Comparison of ENCODE assay signal across 8 mouse cellular contexts in the genomic region with DNA sequence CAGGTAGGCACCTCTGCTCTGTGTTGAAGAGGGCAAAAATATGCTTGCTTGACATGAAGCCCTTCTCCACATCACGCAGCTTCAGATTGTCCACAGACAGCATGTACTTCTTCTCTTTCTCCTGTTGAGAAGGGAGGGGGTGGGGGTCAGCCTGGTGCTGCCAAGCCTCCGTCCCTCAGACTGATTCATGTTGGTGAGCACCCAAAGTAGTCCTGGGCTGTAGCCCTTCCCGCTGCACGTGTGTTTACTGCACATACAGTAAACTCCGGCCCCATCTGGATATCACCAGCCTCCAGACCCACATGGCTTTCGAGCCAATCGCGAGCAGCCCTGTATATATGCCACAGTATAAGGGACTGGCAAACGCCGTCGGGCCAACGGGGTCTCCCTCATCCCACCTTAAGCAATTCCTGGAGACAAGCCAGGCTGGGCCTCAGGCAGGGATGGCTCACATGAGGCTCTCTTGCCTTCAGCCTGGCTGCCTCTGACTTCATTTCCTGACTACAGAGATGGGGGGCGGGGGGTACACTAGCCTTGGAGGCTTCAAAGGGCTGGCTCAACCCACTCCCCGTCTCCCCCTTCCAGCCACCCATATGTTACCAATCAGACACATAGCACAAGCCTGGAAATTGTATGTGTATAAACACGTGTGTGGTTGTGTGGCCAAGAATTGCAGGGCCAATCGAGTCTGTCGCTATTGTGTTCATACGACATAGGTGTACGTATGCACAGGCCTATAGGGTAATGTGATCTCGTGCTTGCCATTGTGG. TPM values are rescaled to one million over a fixed set of nuclear protein-coding genes. Genes with fewer than 3 reads are reported as not detected.
DNase-seq lines count a peak whose midpoint lies in the region; ATAC-seq and TF ChIP-seq lines count a peak whose summit lies in the region.

No protein-coding gene starts in this region.

- WGBS in liver, postnatal 0 days (ENCODE audit: insufficient replicate concordance), result 71% methylated on average over 20 of the region's 20 CpGs
- 59% methylated on average over 20 of the region's 20 CpGs for WGBS in heart, embryonic 15.5 days

- TF ChIP-seq EP300 in liver, postnatal 0 days (IDR thresholded peaks at IDR 0.05; ENCODE audit: low read depth), result no peak

- H3K9me3 ChIP-seq in liver, postnatal 0 days (ENCODE audit: low read length), result no peaks in the 10 kb centered on the region
- H3K9me3 ChIP-seq in heart, embryonic 15.5 days (replicated peaks), result no peaks in the 10 kb centered on the region

- peak; percentile 39 for DNase-seq in cerebellum, adult 11-12 months
- DNase-seq in cerebellum, adult 9-10 months, result no peak
- DNase-seq in liver, result peak; percentile 35
- DNase-seq in liver, postnatal 0 days, result no peak
- peak; percentile 69 for DNase-seq in mesoderm, embryonic 11.5 days (ENCODE audit: low read depth, low spot score)
- no peak for DNase-seq in thymus, postnatal 14 days

- no peak overlapping the region for H3K27ac ChIP-seq in liver, postnatal 0 days (ENCODE audit: low read depth)
- peak overlapping the region; percentile 81 for H3K27ac ChIP-seq in heart, embryonic 15.5 days

- H3K4me1 ChIP-seq in liver, postnatal 0 days (ENCODE audit: insufficient read depth), result peaks cover 6% of the 10 kb centered on the region
- H3K4me1 ChIP-seq in heart, embryonic 15.5 days (replicated peaks), result peaks cover 46% of the 10 kb centered on the region

- H3K4me2 ChIP-seq in liver, postnatal 0 days (ENCODE audit: low read depth, low read length), result no peak overlapping the region
- no peak overlapping the region for H3K4me2 ChIP-seq in heart, embryonic 15.5 days

- no peak overlapping the region for H3K4me3 ChIP-seq in liver, postnatal 0 days (ENCODE audit: low read depth, low read length)
- H3K4me3 ChIP-seq in heart, embryonic 15.5 days, result no peak overlapping the region

- no peak overlapping the region for H3K9ac ChIP-seq in liver, postnatal 0 days (replicated peaks)
- no peak overlapping the region for H3K9ac ChIP-seq in heart, embryonic 15.5 days

- no peaks in the 10 kb centered on the region for H3K36me3 ChIP-seq in liver, postnatal 0 days (replicated peaks; ENCODE audit: insufficient read depth, low read length)
- H3K36me3 ChIP-seq in heart, embryonic 15.5 days, result no peaks in the 10 kb centered on the region

- no peak for ATAC-seq in liver, postnatal 0 days
- ATAC-seq in heart, embryonic 15.5 days (replicated peaks; ENCODE audit: insufficient number of reproducible peaks, insufficient read depth, low FRiP score, low read depth), result no peak
- no peak for ATAC-seq in megakaryocyte-erythroid progenitor cell, adult 5-6 weeks (replicated peaks; ENCODE audit: low FRiP score, low TSS enrichment, poor library complexity, severe bottlenecking)

- no peak for TF ChIP-seq CTCF in liver, postnatal 0 days (IDR thresholded peaks at IDR 0.05; ENCODE audit: low read depth)

- H3K27me3 ChIP-seq in liver, postnatal 0 days (ENCODE audit: insufficient read depth, low read length), result peaks cover 21% of the 10 kb centered on the region
- H3K27me3 ChIP-seq in heart, embryonic 15.5 days, result peaks cover 35% of the 10 kb centered on the region

RNA-seq across cellular contexts. Expression of a gene that starts 29.2 kb away (rescaled TPM):
- polyA plus RNA-seq in liver, postnatal 0 days (2015; fragmentation: Nextera tagmentation; extraction: Ambion mirVana), result 188 and 209 TPM in 2 replicates
- polyA plus RNA-seq in heart, embryonic 15.5 days (2015; fragmentation: Nextera tagmentation; extraction: Ambion mirVana), result 275 and 299 TPM in 2 replicates
- 309 and 320 TPM in 2 replicates for total RNA-seq in megakaryocyte-erythroid progenitor cell, adult 5-6 weeks (2014; fragmentation: Nextera tagmentation)
- total RNA-seq in megakaryocyte-erythroid progenitor cell, adult 5-6 weeks (2017), result 438 and 550 TPM in 2 replicates

RNA-seq across cellular contexts. Expression of a gene that starts 29.9 kb away (rescaled TPM):
- 5.8 and 7.0 TPM in 2 replicates for polyA plus RNA-seq in liver, postnatal 0 days (2015; fragmentation: Nextera tagmentation; extraction: Ambion mirVana)
- polyA plus RNA-seq in heart, embryonic 15.5 days (2015; fragmentation: Nextera tagmentation; extraction: Ambion mirVana), result 21.7 and 26.4 TPM in 2 replicates
- total RNA-seq in megakaryocyte-erythroid progenitor cell, adult 5-6 weeks (2014; fragmentation: Nextera tagmentation), result 34.8 and 39.0 TPM in 2 replicates
- 41.6 and 44.5 TPM in 2 replicates for total RNA-seq in megakaryocyte-erythroid progenitor cell, adult 5-6 weeks (2017)

RNA-seq across cellular contexts. Expression of a gene that starts 35.1 kb away (rescaled TPM):
- 9.0 and 9.9 TPM in 2 replicates for polyA plus RNA-seq in liver, postnatal 0 days (2015; fragmentation: Nextera tagmentation; extraction: Ambion mirVana)
- 30.9 and 46.0 TPM in 2 replicates for polyA plus RNA-seq in heart, embryonic 15.5 days (2015; fragmentation: Nextera tagmentation; extraction: Ambion mirVana)
- 140 and 155 TPM in 2 replicates for total RNA-seq in megakaryocyte-erythroid progenitor cell, adult 5-6 weeks (2014; fragmentation: Nextera tagmentation)
- total RNA-seq in megakaryocyte-erythroid progenitor cell, adult 5-6 weeks (2017), result 41.0 and 87.4 TPM in 2 replicates

RNA-seq across cellular contexts. Expression of a gene that starts 36.1 kb away (rescaled TPM):
- 0.06 and 0.25 TPM in 2 replicates for polyA plus RNA-seq in liver, postnatal 0 days (2015; fragmentation: Nextera tagmentation; extraction: Ambion mirVana)
- 1.9 and 5.4 TPM in 2 replicates for polyA plus RNA-seq in heart, embryonic 15.5 days (2015; fragmentation: Nextera tagmentation; extraction: Ambion mirVana)
- total RNA-seq in megakaryocyte-erythroid progenitor cell, adult 5-6 weeks (2014; fragmentation: Nextera tagmentation), result not detected in 2 replicates
- total RNA-seq in megakaryocyte-erythroid progenitor cell, adult 5-6 weeks (2017), result not detected in 2 replicates

RNA-seq across cellular contexts. Expression of a gene that starts 57.1 kb away (rescaled TPM):
- polyA plus RNA-seq in liver, postnatal 0 days (2015; fragmentation: Nextera tagmentation; extraction: Ambion mirVana), result 26.9 and 33.3 TPM in 2 replicates
- polyA plus RNA-seq in heart, embryonic 15.5 days (2015; fragmentation: Nextera tagmentation; extraction: Ambion mirVana), result 32.9 and 49.0 TPM in 2 replicates
- 47.2 and 72.7 TPM in 2 replicates for total RNA-seq in megakaryocyte-erythroid progenitor cell, adult 5-6 weeks (2014; fragmentation: Nextera tagmentation)
- 21.5 and 21.9 TPM in 2 replicates for total RNA-seq in megakaryocyte-erythroid progenitor cell, adult 5-6 weeks (2017)

Comparison
In these comparisons a context has a peak if more than half of its experiments do, and no peak if none do; other contexts are left out.
1. DNase-seq: peak in cerebellum, adult 11-12 months (single experiment), liver (single experiment) and mesoderm, embryonic 11.5 days (single experiment); none in cerebellum, adult 9-10 months (single experiment), liver, postnatal 0 days (single experiment) and thymus, postnatal 14 days (single experiment).